Mouse (Mus musculus) lung, adult 2 months (tissue): ENCODE data around the gene Atp13a2.

Experiments used
- CTCF ChIP-seq: fragments of 200-500 bp; IDR thresholded peaks from 2 replicates; pipeline ENCODE4 v1.5.1; 2011; ENCODE audit warnings: mild to moderate bottlenecking, low read length, control low read depth; ENCODE audit not compliant: insufficient read depth
- POLR2A ChIP-seq: fragments of 200-500 bp; IDR thresholded peaks from 2 replicates; pipeline ENCODE4 v1.6.1; 2011; ENCODE audit warnings: low read depth, mild to moderate bottlenecking, control low read depth, low read length, borderline replicate concordance; ENCODE audit errors: extremely low read depth

DNA sequence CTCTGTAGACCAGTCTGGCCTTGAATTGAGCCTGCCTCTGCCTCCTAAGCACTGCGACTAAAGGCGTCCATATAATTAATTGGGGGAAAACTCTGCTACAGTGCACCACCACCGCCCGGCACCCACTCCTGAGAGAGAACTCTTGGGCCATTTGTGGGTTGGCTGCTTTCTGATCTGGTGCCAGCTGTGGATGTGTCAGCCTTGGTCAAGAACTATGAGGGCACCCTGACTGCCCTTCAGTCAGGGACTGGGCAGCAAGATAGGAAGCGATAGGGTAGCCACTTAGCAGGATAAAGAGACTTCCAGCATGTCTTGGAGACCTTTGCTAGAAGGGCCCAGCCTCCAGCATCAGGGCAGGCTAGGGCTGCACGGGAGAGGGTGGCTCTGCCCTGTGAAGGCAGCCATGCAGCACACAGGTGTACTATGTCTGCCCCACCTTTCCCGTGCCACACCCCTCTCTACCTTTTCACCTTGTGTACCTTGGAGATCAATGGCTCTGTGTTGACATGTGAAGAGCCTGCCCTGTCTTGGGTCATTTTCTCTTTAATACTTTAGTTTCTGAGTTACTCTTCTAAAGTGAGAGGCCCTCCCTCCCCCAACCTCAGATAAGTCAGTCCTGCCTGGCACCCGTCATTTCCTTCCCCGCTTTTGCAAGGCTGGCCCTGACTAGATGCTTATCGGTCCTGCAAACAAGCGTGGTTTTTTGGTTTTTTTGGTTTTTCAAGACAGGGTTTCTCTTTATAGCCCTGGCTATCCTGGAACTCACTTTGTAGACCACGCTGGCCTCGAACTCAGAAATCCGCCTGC, 8.6 kb upstream of the Atp13a2 start:
- TF ChIP-seq POLR2A (no peak), CTCF (no peak)
